Mouse (Mus musculus) MN1 (cell line): ENCODE results near the gene Nup43.
"Not testable (repeated sequence)": the region's sequence is repeated elsewhere in the genome, so short reads cannot be mapped to it uniquely, and the experiment has no call there.

Experiments
- DNase-seq: peaks from one replicate; pipeline ENCODE4 v3.0.0-alpha.2; 2016; ENCODE audit warnings: low spot score

Gene Nup43

DNA sequence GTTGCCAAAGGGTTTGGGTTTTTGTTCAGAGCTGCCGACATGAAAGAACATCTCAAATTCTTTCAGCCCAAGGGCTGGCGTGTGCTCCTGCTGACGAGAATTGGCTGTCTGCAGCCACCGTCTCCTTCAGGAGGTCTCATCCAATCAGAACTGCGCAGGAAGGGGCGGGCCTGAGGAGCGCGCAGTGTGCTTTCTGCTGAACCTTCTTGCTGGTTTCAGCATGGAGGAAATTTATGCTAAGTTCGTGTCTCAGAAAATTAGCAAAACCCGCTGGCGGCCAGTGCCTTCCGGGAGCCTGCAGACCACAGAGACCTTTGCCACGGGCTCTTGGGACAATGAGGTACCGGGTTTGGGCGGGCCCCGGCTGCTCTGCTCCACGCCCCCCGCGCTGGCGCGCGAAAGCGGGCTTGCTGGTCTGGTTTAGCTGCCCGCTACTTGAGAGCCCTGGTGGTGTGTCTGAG lies at the start of gene Nup43:
Gene Nup43, plus strand, starts transcription at position 162 of the 461 bp plus-strand sequence.
- DNase-seq, result peak; percentile 98

DNA sequence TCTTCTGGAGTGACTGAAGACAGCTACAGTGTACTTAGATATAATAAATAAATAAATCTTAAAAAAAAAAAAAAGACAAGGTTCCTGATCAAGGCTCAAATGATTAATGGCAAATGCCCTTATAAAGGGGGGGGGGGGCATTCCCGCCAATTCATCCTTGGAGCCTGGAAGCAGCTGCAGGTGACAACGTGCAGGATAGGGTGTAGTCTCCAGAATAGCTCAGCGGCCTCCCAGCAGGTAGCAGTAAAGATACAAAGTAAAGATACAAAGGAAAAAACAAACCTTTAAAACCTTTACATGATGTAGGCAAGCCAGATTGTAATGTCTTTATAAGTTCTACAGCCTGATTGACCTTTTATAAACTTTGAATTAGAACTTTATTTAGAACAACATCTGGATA lies 49.7 kb upstream of the Nup43 start:
- not testable (repeated sequence) for DNase-seq

DNA sequence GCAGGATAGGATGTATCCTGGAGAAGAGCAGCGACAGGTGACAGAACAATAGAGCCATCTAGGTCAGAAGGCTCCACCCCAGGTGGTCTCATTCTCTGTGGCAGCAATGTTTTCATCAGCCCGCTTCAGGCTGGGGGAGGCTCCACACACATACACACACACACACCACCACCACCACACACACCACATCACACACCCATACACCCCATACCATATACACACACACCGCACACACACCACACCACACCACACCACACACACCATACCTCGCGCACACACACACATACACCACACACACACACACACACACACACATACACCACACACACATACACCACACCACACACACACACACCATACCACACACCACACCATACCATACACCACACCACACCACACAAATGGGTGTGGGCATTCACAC lies 47.5 kb upstream of the Nup43 start:
- no peak for DNase-seq

DNA sequence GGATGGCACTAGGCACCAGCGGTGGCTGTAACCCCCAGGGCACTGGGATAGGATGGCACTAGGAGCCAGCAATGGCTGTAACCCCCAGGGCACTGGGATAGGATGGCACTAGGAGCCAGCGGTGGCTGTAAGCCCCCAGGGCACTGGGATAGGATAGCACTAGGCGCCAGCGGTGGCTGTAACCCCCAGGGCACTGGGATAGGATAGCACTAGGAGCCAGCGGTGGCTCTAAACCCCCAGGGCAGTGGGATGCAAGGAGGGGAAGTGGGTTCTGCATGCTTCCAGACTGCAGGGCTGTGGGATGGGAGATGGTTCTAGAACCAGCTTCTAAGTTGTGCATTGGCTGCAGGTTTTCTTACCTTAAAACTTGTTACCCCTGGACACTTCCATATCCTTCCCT lies 46.6 kb upstream of the Nup43 start:
- no peak for DNase-seq

DNA sequence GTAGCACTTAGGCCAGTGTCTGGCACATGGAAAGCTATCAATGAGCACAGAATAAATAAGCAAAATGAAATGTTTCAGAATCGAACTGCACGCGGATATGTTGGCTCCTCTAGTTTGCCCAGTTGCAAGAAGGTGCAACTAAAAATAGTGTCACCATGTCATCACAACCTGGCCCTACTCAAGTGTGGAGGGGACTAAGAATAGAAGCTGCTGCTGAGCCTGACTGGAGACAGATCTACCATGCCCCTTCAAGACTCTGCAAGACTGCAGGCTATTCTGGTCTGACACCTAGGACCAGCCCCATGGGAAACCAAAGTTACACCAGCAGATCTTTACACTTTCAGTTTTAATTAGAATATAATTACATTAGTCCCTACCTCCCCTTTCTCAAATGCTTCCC lies 44.9 kb upstream of the Nup43 start:
- DNase-seq, result no peak

DNA sequence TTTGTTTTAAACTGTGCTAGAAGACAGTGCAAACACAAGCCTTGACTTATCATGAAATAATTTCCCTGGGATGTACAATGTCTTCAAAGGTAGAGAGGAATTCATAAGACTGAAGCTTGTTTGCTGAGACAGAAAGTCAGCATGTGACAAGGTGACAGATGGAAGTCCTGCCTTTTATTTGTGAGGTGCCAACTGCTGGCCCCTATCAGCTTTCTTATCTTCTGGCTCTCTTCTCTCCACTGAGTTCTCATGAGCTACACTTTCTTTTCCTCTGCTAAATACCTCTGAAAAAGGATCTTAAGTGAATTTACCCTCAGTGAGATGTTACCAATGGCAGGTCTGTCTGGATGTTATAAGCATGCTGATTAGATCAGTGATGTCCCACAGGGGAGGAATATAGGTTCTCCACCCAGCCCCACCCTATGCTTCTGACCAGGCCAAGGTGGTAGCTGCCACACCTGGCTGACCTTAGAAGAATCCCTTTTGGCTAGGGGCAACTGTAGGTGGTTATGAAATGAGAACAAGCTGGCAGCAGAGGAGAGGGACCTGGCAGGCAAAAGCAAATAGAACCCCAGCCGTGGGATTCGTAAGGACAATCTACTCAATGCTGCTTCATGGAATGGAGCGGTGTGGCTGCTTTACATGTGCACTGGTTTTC lies 43.3 kb upstream of the Nup43 start:
- DNase-seq, result no peak

DNA sequence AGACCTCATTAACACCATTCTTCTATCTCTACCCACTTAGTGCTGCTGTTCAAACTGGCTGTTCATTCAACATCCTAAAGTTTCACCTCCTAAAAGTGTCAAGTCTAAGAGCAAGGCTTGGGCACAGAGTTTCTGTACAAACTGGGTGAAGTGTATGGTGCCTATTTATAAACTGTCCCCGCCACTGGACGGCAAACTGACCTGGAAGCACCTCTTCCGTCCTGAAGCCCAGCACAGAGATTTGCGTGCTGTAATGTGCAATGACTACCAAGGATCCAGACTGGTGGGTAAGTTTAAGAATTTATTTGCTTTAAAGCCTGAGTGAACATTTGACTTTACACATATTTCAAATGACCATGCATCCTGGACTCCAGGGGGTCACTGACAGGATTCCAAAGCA lies 38.2 kb upstream of the Nup43 start:
- no peak for DNase-seq

DNA sequence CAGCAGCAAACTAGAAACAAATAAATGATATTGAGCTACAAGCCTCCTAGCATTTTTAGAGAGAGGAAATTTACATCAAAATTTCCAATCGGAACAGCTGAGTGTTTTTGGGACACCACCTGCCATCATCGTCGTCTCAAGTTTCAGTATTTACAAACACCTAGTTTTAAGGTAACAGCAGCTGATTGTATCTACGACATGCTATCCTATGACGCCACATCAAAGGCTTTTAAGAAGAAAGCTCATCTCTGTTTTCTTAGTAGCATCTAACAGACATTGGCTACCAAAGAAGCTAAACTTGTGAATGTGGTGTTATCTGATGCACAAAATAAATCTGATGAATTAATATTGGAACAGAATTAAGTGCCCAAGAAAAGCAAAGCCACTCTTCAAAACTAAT lies 37.0 kb upstream of the Nup43 start:
- no peak for DNase-seq

DNA sequence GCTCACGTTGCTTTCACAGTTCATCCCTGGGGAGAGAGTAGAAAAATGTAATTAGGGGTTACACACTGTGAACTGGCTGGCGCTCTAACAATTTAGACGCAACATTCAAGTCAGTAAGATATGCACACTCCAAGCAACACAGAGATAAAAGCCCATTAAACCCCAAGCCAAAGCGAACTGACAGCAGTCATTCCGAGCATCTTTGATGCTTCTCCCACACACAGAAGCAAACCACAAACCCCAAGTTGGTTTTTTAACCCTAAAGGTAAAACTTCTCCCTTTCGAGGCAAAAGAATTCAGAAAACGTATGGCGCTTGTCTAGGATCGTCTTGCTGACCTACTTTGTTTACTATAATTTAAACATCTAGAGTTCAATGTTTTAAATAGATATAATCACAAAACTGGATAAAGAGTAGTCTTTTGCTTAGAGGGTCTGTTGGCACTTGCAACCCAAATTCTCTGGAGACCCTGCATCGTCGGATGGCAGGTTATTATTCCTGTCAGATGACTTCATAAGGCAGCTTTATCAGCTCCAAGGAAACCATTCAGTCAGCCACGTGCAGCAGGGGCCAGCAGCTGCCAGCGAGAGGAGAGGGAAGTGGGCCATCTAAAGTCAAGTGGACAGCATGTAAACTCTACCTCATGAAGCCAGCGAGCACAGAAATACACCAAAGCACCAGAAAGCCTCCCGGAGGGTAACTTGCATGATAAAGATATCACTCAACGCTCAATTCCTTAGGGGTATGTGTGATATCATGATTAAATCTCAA lies 36.2 kb upstream of the Nup43 start:
- no peak for DNase-seq

DNA sequence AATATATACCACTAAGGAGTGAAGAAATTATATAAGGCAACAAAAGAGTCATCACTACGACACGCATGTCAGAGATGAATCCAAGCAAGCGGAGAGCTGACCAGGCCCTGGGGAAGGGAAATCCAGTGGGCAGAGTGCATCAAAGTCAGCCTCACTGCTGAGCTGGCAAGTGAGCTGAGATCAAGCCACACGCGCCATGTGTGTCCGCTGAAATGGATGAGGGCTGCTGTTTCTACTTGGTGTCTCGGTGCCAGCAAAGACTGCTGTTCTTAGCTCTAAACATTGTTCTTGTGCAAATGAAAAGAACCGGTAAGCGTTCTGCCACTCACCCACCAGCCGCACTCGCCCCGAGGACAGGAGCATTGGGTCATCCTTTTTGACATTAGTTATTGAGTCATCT lies 26.9 kb upstream of the Nup43 start:
- DNase-seq, result no peak

DNA sequence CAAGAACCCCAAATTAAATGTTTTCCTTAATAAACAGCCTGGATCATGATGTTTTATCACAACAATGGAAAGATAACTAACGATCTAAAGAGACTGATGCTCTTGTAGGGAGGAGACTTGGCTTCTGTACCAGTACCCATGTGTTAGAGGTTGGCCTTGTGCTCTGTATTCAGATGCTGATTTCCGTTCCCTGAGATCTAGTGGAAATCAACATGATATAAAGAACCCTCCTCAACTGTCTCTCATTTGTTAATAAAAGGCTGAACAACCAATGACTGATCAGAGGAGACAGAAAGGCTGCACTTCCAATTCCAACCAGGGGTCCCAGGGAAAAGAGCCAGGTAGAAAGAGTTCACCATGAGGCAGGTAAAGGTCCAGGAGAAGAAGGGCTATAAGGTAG lies 21.4 kb upstream of the Nup43 start:
- no peak for DNase-seq

DNA sequence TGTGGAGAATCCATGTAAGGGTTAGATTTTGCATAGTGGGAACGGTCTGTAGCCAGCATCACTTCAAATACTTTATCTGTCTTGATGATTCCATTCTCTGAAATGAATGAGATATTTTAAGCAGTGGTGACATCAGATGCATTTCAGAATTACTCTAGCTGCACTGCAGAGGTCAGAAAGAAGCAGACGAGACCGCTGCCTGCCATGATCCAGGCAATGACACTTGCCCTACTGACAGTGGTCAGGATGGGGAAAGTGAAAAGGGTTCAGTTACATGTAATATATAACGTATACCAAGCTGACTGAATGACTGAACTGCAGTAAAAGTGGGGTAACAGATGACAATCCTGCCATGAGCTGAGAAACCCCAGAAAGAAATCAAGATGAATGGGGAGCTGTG lies 18.2 kb upstream of the Nup43 start:
- DNase-seq, result no peak

DNA sequence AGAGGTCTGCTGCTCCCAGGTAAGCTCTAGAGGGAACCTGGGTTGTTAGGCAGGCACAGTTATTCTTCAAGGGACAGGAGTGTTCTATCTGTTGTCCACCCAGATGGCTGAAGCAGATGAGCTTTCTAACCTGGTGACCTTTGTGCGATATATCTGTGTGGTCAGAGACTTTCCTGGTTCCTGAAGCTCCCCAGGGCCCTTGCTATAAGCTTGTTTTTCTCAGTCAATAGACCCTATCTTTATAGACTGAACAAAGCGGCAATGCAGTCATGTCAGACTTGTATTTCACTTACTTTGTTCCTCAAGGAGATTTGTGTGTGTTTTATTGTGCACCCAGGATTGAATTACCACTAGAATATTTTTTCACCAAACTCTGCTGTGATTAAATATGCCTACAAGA lies 16.2 kb upstream of the Nup43 start:
- no peak for DNase-seq

DNA sequence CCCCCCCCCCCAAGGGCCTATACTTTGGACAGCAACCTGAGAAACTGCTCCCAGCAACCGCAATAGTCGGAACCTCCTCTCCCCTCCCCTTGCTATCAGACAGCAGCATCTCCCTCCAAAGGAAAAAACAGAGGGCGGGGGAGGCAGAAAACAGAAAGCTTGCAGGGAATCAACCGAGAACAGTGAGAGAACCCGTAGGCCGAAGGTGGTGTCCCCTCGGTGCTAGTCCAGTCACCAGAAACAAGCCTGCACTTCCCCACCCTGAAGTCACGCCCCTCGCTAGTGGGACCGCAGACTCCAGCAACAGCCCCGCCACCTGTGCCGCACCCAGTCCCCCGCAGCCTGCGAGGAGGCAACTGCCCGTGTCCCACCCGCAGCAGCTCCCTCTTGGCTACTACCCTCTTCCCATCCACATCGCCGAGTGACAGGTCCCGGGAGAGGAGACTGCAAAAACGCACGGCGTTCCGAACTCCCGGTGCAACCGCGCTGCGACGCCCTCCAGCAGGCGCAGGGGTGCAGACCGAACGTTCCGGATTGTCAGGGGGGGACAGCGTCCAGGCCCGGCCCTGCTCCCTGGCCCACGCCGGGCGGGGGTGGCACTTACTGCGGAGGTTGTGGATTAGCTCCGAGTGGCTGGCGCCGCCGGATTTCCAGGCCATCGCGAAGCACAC lies 4.7 kb upstream of the Nup43 start:
- peak; percentile 95 for DNase-seq

DNA sequence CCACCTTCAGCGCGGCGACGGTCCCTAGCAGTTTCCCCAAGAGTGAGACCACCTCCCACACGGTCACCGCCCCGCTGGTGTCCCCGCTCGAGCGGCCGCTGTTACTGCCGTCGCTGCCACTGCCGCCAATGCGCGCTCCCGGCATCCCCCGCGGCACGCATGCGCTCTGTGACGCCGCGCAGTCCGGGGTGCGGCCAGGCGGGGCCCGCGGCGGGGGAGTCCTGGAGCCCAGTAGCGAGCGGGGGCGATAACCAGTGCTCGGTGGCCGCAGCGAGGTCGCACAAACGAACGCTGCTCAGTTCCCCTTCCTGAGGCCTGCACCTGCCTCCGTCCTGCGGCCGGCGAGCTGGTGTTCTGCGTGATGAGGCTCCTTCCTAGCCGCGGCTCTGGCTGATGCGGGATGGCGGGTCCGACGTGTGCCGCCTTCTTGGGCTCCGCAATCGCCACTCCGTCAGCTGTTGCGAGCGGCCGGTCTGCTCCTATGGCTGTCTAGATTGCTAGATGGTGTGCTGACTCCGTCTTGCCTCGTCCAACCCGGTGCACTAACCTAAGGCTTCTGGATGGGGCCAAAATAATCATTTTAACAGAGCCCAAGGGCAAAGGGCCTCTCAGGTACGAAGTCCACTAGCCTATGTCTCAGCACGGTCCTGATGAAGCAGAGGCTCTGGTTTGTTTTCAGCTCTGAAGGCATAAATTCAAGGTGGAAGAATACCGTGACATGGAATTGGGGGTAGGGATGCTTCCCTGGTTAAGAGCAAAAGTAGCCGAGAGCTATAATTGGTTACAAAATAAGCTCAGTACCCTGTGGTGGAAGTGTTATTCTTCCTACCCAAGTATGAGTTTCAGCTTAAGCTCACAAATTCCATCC lies 3.9 kb upstream of the Nup43 start:
- peak; percentile 98 for DNase-seq

DNA sequence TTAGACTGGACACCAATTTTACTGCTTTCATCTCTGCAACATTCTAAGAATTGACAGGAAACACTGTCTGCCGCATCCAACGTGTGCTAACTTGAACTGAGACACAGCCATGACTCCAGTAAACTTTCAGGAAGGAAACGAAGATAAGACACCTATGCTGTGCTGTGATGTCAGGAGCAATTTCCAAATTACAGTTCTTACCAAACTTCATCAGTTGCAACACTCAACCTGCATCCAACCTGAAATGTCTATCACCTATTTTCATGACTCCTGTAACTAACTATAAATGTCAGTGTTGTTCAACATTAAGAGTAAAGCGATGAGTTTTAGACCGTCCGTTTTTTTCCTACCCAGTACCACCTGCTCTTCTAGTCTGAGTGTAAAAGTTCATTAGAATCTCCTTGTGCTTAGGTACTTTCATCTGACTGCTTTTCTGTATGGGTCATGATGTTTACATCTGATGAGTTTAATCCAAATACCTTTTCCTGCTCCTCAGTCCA lies 3.2 kb upstream of the Nup43 start:
- DNase-seq, result no peak

DNA sequence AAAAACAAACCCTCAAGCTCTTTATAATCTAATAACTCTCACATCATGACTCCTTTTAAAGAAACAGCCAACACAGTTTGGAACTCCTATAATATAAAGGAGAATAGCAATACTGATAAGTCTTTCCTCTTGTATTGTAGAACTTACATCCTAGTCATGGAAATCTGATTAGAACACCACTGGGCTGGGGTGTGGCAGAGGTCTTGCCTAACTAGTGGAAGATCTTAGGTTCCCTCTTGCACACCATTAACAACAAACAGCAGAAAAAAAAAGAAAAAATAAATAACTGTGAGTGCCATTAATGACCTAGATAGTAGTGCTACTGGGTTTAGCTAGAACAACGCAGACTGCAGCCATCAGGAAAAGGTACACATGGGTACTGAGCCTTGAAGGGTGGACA lies 2.4 kb upstream of the Nup43 start:
- DNase-seq, result no peak

DNA sequence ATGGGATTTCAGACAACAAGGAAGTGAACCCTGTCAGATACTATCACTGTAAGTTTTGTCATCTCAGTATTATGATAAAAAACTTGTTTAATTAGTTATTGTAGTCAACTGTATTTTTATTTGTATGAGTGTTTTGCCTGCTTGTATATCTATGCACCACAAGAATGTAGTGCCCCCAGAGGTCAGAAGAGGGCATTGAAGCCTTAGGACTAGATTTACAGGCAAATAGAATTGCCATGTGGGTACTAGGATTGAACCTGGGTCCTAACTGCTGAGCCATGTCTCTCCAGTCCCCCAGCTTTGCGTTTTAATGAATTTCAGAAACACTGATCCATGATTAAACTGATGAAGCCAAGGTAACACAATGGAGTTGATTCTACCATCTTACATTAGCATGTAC lies 6.4 kb downstream of the Nup43 start:
- DNase-seq, result peak; percentile 73

DNA sequence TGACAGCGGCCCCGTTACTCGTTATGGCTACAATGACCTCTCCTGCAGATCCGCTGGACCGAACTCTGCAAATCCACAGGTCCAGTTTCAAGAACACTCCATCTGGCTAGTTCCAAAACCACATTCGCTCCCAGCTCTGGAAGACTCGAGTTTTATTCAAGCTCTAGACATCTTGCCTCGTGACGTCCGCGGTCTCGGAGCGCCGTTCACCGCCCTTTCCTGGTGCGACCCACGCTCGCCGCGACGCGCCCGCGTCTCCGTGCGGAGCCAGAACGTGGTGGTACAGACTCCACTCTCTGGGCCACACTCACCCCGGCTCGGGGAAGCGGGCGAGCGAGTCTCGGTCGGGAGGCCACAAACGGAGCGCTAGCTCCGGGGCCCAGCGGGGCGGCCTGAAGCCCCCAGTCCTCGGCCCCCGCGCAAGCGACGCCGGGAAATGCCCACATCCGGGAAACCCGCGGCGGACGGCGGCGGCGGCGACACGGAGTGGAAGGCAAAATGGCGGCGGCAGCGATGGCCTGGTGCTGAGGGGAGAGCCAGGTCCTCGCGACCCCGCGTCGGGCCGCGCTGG lies 13.5 kb downstream of the Nup43 start, which contains the start of the genes Pcmt1 and Lats1:
Gene Pcmt1, minus strand, starts transcription at position 406 of the 571 bp plus-strand sequence.
Gene Lats1, plus strand, starts transcription at position 484 of the 571 bp plus-strand sequence.
- peak; percentile 92 for DNase-seq

DNA sequence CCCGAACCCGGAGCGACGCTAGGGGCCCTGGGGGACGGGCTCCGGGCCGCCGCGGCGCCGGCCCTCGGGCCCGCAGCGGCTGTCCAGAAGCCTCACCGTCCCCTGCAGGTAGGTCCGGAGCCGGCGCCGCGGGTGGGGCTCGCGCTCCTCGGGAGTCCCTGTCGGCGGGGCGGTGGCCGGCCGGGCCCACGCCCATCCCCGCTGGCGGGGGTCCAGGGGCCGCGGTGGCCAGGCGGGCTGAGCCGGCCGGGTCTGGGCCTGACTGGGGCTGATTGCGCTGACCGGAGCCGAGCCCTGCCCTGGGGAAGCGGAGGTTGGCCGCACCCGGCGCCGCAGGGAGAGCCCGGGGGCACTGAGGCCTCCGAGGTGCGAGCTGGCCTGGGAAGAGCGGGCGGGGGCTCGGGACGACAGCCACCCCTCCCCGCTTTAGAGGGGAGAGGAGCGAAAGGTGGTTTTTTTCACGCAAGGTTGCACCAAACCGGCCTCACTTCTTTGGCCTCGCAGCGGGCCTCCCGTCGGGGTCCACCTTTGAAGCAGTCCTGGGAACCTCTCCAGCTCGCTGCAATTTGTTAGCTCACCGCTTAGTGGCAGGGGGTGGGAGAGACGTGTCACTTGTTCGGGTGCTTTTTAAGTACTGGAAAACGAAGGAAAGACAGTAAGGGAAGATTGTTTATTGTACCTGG lies 14.2 kb downstream of the Nup43 start:
- DNase-seq, result peak; percentile 93

DNA sequence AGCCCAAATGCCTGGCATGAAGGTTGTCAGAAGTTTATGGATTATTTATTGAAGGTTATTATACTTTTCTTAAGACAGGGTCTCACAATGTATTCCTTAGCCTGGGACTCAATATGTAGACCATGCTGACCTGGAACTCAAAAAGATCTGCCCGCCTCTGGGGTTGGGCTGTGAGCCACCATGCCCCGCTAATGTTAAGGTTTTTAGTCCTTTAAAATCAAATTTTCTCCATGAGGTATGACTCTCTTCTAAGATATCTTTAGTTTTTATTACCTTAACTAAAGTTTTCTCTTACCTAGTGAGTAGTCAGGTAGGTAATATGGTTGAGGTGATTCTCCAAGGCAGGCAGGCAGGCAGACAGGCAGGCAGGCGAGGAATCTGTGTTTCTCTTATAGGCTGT lies 14.9 kb downstream of the Nup43 start:
- peak; percentile 38 for DNase-seq
